Mouse (Mus musculus) limb, embryonic 13.5 days (tissue): ENCODE results near the gene Naglu. TPM values are rescaled to one million over a fixed set of nuclear protein-coding genes. Genes with fewer than 3 reads are reported as not detected.

ENCODE experiments used
- ATAC-seq: fragments of 200-750 bp; cut with Nextera tagmentation; 2 replicates; pipeline ENCODE4 v1.8.0; 2017; ENCODE audit warnings: low read depth, moderate number of reproducible peaks, moderate TSS enrichment; ENCODE audit not compliant: low FRiP score
- H3K27ac ChIP-seq: fragments of 300-500 bp; sonication (generic); 2 replicates; pipeline ENCODE4 v1.5.1; 2015; ENCODE audit warnings: inconsistent platforms, mild to moderate bottlenecking, moderate library complexity
- H3K27me3 ChIP-seq: fragments of 300-500 bp; sonication (generic); 2 replicates; pipeline ENCODE4 v1.6.1; 2015; ENCODE audit warnings: mild to moderate bottlenecking, inconsistent platforms
- H3K36me3 ChIP-seq: fragments of 300-500 bp; sonication (generic); 2 replicates; pipeline ENCODE4 v1.6.1; 2015; ENCODE audit warnings: inconsistent platforms, mild to moderate bottlenecking, moderate library complexity
- H3K4me1 ChIP-seq: fragments of 300-500 bp; sonication (generic); 2 replicates; pipeline ENCODE4 v1.6.1; 2015; ENCODE audit warnings: inconsistent platforms
- H3K4me2 ChIP-seq: fragments of 300-500 bp; sonication (generic); replicated peaks from 2 replicates; pipeline ENCODE4 v1.6.1; 2015; ENCODE audit warnings: inconsistent platforms, mild to moderate bottlenecking, moderate library complexity
- H3K4me3 ChIP-seq: fragments of 300-500 bp; sonication (generic); 2 replicates; pipeline ENCODE4 v1.5.1; 2015; ENCODE audit warnings: moderate library complexity, mild to moderate bottlenecking, inconsistent platforms
- H3K9ac ChIP-seq: fragments of 300-500 bp; sonication (generic); 2 replicates; pipeline ENCODE4 v1.6.1; 2015; ENCODE audit warnings: mild to moderate bottlenecking, inconsistent platforms
- H3K9me3 ChIP-seq: fragments of 300-500 bp; sonication (generic); 2 replicates; pipeline ENCODE4 v1.6.1; 2016; ENCODE audit warnings: inconsistent platforms
- WGBS: fragments of 180-500 bp; shearing (Covaris S2); methylation state at CpG from one replicate; pipeline ENCODE4 v1.1.7; 2015; 5-methylcytosine and 5-hydroxymethylcytosine counted together
- polyA plus RNA-seq: library from polyadenylated mRNA; unstranded; fragments of >200 nt; fragmentation: Nextera tagmentation; extraction: Ambion mirVana; gene quantifications from 2 replicates; pipeline ENCODE4 v1.2.1, GENCODE M21; 2015

The Naglu gene
- polyA plus RNA-seq, 1 experiment from 2014 or later: 9.4 TPM

- Histone ChIP-seq H3K9me3 (no peaks in the 10 kb centered on the region), H3K27me3 (no peaks in the 10 kb centered on the region), H3K4me2 (peak overlapping the region; percentile 97), H3K36me3 (peaks cover 57% of the 10 kb centered on the region), H3K4me3 (peak overlapping the region; percentile 83), H3K27ac (peak overlapping the region; percentile 82; the same call in 1 of the 2 replicates), H3K4me1 (peaks cover 36% of the 10 kb centered on the region), H3K9ac (peak overlapping the region; percentile 85)
- 5% methylated on average over 8 of the region's 8 CpGs for WGBS
- no peak for ATAC-seq
These were observed 17.9 kb downstream of the Naglu start for GRCm38 (mm10) chr11:101087682-101088055.

DNA sequence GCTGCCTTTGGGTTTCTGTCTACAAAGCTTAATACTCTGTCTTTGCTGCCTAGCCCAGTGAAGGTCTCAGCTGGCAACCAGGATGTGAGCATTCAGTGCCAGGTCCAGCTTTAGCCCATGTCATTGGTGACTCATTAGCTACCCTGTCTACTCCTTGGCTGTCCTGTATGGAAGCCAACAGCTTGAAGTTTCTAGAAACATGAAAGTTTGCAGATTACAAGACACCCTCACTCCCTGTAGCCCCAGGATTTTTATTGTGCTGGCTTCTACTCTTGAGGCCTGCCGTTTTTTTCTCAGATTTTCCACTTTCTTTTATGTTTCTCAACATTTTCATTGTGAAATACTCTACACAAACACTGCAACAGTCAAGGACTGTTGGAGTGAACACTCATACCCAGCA is 20.1 kb downstream of the Naglu start:
- H3K27me3 ChIP-seq: no peaks in the 10 kb centered on the region
- no peak overlapping the region for H3K4me3 ChIP-seq
- H3K9me3 ChIP-seq: no peaks in the 10 kb centered on the region
- peaks cover 39% of the 10 kb centered on the region for H3K4me1 ChIP-seq
- H3K27ac ChIP-seq: no peak overlapping the region
- no peak overlapping the region for H3K9ac ChIP-seq
- ATAC-seq: no peak
- peaks cover 66% of the 10 kb centered on the region for H3K36me3 ChIP-seq
- H3K4me2 ChIP-seq: no peak overlapping the region
- WGBS: 87% methylated on average over 1 of the region's 1 CpGs

- Histone ChIP-seq H3K4me1 (peaks cover 20% of the 10 kb centered on the region), H3K9ac (peak overlapping the region; percentile 80), H3K27ac (0 out of 2 replicates have a peak overlapping the region, but pooled peaks have one; percentile 28), H3K4me3 (peak overlapping the region; percentile 75), H3K9me3 (no peaks in the 10 kb centered on the region), H3K27me3 (no peaks in the 10 kb centered on the region), H3K4me2 (peak overlapping the region; percentile 93), H3K36me3 (peaks cover 72% of the 10 kb centered on the region)
- peak; percentile 21; the same call in 1 of the 2 replicates for ATAC-seq
- WGBS: under 1% methylated on average over 18 of the region's 18 CpGs
These were observed 25.1 kb downstream of the Naglu start for GRCm38 (mm10) chr11:101094930-101095313.

DNA sequence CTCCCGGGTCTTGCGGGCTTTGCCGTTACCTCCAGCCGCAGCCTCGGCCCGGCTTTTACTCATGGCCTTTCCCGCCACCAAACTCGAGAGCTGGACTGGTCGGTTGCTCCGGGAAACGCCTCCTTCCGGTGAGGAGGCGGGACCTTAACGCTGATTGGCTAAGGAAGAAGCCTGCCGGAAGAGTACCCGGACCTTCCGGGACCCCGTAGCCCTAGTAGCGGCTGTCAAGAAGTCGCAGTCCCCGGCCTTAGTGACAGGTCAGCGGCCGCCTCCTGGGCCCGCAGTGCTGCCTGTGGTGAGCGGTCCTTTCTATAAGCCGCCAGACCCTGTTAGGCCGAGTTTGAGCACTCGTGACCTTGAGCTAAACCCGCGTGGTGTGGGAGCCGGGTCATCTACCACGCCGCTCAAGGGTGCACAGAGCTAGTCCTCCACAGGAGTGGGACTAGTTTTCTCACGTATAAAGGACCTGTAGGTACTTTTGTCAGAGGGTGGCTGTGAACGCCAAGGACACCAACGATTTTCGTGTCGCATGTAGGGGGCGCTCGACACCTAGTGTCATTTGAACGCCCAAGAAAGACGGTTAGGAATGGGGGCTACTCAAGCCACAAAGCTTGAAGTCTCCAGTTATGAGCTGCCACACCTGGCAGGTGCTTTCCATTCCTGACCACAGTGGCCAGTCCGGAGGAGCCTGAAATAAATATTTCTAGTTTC is 25.7 kb downstream of the Naglu start, which contains the start of gene Psmc3ip:
Psmc3ip (minus strand) TSS at position 123 of the 711 bp plus-strand sequence.
- H3K9me3 ChIP-seq: no peaks in the 10 kb centered on the region
- peaks cover 20% of the 10 kb centered on the region for H3K4me1 ChIP-seq
- peak within 1 kb of the TSS; percentile 63; the same call in 1 of the 2 replicates for H3K27ac ChIP-seq
- peak within 1 kb of the TSS; percentile 80 for H3K9ac ChIP-seq
- no peaks in the 10 kb centered on the region for H3K27me3 ChIP-seq
- H3K36me3 ChIP-seq: peaks cover 72% of the 10 kb centered on the region
- under 1% methylated on average over 43 of the region's 43 CpGs for WGBS
- peak within 1 kb of the TSS; percentile 93 for H3K4me2 ChIP-seq
- ATAC-seq: peak; percentile 94
- H3K4me3 ChIP-seq: peak within 1 kb of the TSS; percentile 75

DNA sequence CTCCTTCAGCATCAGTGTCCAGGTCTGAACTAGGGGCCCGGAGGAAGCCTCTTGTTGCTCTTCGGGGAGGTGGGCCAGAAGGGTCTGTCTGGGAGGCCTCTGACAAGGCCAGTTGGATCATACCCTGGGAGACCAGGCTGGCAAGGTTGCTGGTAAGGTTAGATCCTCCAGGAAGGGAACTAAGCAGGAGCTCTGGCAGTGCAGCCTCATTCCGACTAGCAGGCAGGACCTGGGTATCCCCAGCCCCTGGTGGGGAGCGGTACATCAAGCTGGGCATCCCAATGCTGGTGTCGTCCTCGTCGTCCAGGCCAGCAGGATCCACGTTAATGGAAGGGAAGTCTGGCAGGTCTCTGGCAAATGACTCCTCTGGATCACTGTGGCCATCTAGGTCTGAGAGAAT is 28.4 kb downstream of the Naglu start:
- no peaks in the 10 kb centered on the region for H3K27me3 ChIP-seq
- no peak overlapping the region for H3K4me2 ChIP-seq
- no peak overlapping the region for H3K9ac ChIP-seq
- peaks cover 70% of the 10 kb centered on the region for H3K36me3 ChIP-seq
- H3K9me3 ChIP-seq: no peaks in the 10 kb centered on the region
- no peak overlapping the region for H3K4me3 ChIP-seq
- WGBS: 87% methylated on average over 8 of the region's 8 CpGs
- peaks cover 20% of the 10 kb centered on the region for H3K4me1 ChIP-seq
- no peak overlapping the region for H3K27ac ChIP-seq
- ATAC-seq: no peak

DNA sequence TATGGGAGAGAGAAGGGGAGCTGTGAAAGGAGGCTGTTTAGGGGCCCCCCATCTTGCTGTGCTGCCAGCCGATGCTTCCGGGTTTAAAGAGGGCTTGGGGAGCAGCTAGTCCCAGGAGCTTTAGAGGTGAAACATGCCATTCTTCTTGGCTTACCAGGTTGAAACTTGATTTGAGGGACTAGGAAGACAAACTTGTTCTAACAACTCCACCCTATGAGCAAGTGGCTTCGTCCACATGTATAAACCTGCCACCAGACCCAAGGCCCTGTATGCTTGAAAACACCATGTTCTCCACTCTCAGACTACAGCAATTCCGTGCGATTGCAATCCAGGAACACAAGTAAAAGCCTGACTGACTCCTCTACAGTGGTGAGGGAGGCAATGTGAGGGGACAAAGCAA is 33.2 kb downstream of the Naglu start:
- Histone ChIP-seq H3K4me3 (no peak overlapping the region), H3K27me3 (no peaks in the 10 kb centered on the region), H3K36me3 (peaks cover 76% of the 10 kb centered on the region), H3K4me2 (no peak overlapping the region), H3K4me1 (no peaks in the 10 kb centered on the region), H3K27ac (peak overlapping the region; percentile 39; the same call in 1 of the 2 replicates), H3K9ac (no peak overlapping the region), H3K9me3 (no peaks in the 10 kb centered on the region)
- 82% methylated on average over 5 of the region's 5 CpGs for WGBS
- no peak for ATAC-seq

- H3K36me3 ChIP-seq: peaks cover 24% of the 10 kb centered on the region
- H3K9ac ChIP-seq: no peak overlapping the region
- ATAC-seq: no peak
- H3K4me3 ChIP-seq: no peak overlapping the region
- no peaks in the 10 kb centered on the region for H3K9me3 ChIP-seq
- no peaks in the 10 kb centered on the region for H3K4me1 ChIP-seq
- no peaks in the 10 kb centered on the region for H3K27me3 ChIP-seq
- no peak overlapping the region for H3K27ac ChIP-seq
- H3K4me2 ChIP-seq: no peak overlapping the region
- WGBS: 83% methylated on average over 4 of the region's 4 CpGs
These were observed 39.5 kb downstream of the Naglu start for GRCm38 (mm10) chr11:101109351-101109750.

GRCm38 (mm10) chr11:101110708-101111107 is 40.9 kb downstream of the Naglu start:
- WGBS: 55% methylated on average over 5 of the region's 5 CpGs
- ATAC-seq: no peak
- Histone ChIP-seq H3K4me1 (no peaks in the 10 kb centered on the region), H3K4me3 (no peak overlapping the region), H3K9ac (no peak overlapping the region), H3K27me3 (no peaks in the 10 kb centered on the region), H3K9me3 (no peaks in the 10 kb centered on the region), H3K4me2 (no peak overlapping the region), H3K27ac (no peak overlapping the region), H3K36me3 (peaks cover 15% of the 10 kb centered on the region)

- Histone ChIP-seq H3K27ac (no peak overlapping the region), H3K27me3 (no peaks in the 10 kb centered on the region), H3K4me3 (no peak overlapping the region), H3K36me3 (peaks cover 16% of the 10 kb centered on the region), H3K9ac (no peak overlapping the region), H3K9me3 (no peaks in the 10 kb centered on the region), H3K4me2 (no peak overlapping the region), H3K4me1 (0 out of 2 replicates have a peak, but pooled peaks cover 3% of the 10 kb centered on the region)
- 84% methylated on average over 4 of the region's 4 CpGs for WGBS
- no peak for ATAC-seq
These were observed 41.4 kb downstream of the Naglu start for GRCm38 (mm10) chr11:101111178-101111577.

DNA sequence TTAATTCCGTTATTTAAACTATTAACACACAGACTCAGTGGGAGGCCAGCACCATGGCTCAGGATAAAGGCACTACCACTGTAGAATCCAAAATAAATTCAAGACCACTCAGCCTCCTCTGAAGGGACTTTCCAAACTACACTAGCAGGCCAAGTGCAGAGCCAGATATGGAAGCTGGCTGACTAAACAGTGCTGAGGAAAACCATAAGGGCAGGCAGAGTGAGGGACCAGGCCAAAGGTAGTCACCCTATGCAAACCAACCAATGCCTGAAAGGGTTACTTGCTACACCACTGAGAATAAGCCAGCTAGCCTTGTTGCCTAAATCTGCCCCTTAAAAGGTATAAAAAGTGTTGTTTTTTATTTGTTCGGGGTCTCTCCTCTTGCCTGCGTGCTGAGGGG is 42.4 kb downstream of the Naglu start:
- Histone ChIP-seq H3K9me3 (no peaks in the 10 kb centered on the region), H3K9ac (no peak overlapping the region), H3K27ac (no peak overlapping the region), H3K4me2 (no peak overlapping the region), H3K27me3 (no peaks in the 10 kb centered on the region), H3K4me1 (0 out of 2 replicates have a peak, but pooled peaks cover 7% of the 10 kb centered on the region), H3K36me3 (peaks cover 23% of the 10 kb centered on the region), H3K4me3 (no peak overlapping the region)
- no peak for ATAC-seq
- WGBS: 78% methylated on average over 3 of the region's 3 CpGs

- no peak overlapping the region for H3K27ac ChIP-seq
These were observed 45.8 kb downstream of the Naglu start for GRCm38 (mm10) chr11:101115564-101115963.

GRCm38 (mm10) chr11:101118105-101118504 is 48.3 kb downstream of the Naglu start:
- Histone ChIP-seq H3K4me1 (peaks cover 35% of the 10 kb centered on the region), H3K4me2 (peak overlapping the region; percentile 95), H3K9ac (peak overlapping the region; percentile 81), H3K4me3 (peak overlapping the region; percentile 63), H3K36me3 (peaks cover 24% of the 10 kb centered on the region), H3K27me3 (no peaks in the 10 kb centered on the region), H3K27ac (no peak overlapping the region), H3K9me3 (no peaks in the 10 kb centered on the region)
- WGBS: 43% methylated on average over 4 of the region's 4 CpGs
- ATAC-seq: no peak

More at GRCm38 (mm10) chr11:101115564-101115963, 45.8 kb downstream of the Naglu start:
- Histone ChIP-seq H3K9ac (no peak overlapping the region), H3K27me3 (no peaks in the 10 kb centered on the region), H3K9me3 (no peaks in the 10 kb centered on the region), H3K36me3 (peaks cover 18% of the 10 kb centered on the region), H3K4me3 (no peak overlapping the region), H3K4me2 (no peak overlapping the region), H3K4me1 (peaks cover 25% of the 10 kb centered on the region)
- WGBS: 76% methylated on average over 2 of the region's 2 CpGs
- no peak for ATAC-seq
